Mouse (Mus musculus) embryonic facial prominence, embryonic 13.5 days (tissue): ENCODE measurements around the gene Hnmt. TPM values are rescaled to one million over a fixed set of nuclear protein-coding genes. Genes with fewer than 3 reads are reported as not detected.
"Not testable (repeated sequence)": the region's sequence is repeated elsewhere in the genome, so short reads cannot be mapped to it uniquely, and the experiment has no call there.

ENCODE experiments used
- ATAC-seq: fragments of 200-750 bp; cut with Nextera tagmentation; 2 replicates; pipeline ENCODE4 v1.8.0; 2017; ENCODE audit warnings: low read depth; ENCODE audit not compliant: insufficient number of reproducible peaks, insufficient read depth, low FRiP score, low TSS enrichment
- H3K27ac ChIP-seq: fragments of 300-500 bp; sonication (generic); 2 replicates; pipeline ENCODE4 v1.5.1; 2015; ENCODE audit warnings: moderate library complexity, mild to moderate bottlenecking, inconsistent platforms
- H3K27me3 ChIP-seq: fragments of 300-500 bp; sonication (generic); 2 replicates; pipeline ENCODE4 v1.6.1; 2015; ENCODE audit warnings: mild to moderate bottlenecking, inconsistent platforms
- H3K36me3 ChIP-seq: fragments of 300-500 bp; sonication (generic); 2 replicates; pipeline ENCODE4 v1.6.1; 2015; ENCODE audit warnings: mild to moderate bottlenecking, inconsistent platforms
- H3K4me1 ChIP-seq: fragments of 300-500 bp; sonication (generic); 2 replicates; pipeline ENCODE4 v1.6.1; 2015; ENCODE audit warnings: inconsistent platforms
- H3K4me2 ChIP-seq: fragments of 300-500 bp; sonication (generic); 2 replicates; pipeline ENCODE4 v1.6.1; 2015; ENCODE audit warnings: moderate library complexity, mild to moderate bottlenecking, inconsistent platforms
- H3K4me3 ChIP-seq: fragments of 300-500 bp; sonication (generic); 2 replicates; pipeline ENCODE4 v1.5.1; 2015; ENCODE audit warnings: mild to moderate bottlenecking, inconsistent platforms
- H3K9ac ChIP-seq: fragments of 300-500 bp; sonication (generic); 2 replicates; pipeline ENCODE4 v1.6.1; 2015; ENCODE audit warnings: mild to moderate bottlenecking, inconsistent platforms
- H3K9me3 ChIP-seq: fragments of 300-500 bp; sonication (generic); 2 replicates; pipeline ENCODE4 v1.6.1; 2016; ENCODE audit warnings: inconsistent platforms
- WGBS: fragments of 180-500 bp; shearing (Covaris S2); methylation state at CpG from one replicate; pipeline ENCODE4 v1.1.7; 2015; ENCODE audit warnings: mixed read lengths; 5-methylcytosine and 5-hydroxymethylcytosine counted together
- polyA plus RNA-seq: library from polyadenylated mRNA; unstranded; fragments of >200 nt; fragmentation: Nextera tagmentation; extraction: Ambion mirVana; gene quantifications from 2 replicates; pipeline ENCODE4 v1.2.1, GENCODE M21; 2015

Gene Hnmt
- polyA plus RNA-seq = 1.1 and 1.3 TPM in 2 replicates

- Histone ChIP-seq H3K4me1 (no peaks in the 10 kb centered on the region), H3K9ac (peak within 1 kb of the TSS; percentile 64), H3K36me3 (no peaks in the 10 kb centered on the region), H3K9me3 (no peaks in the 10 kb centered on the region), H3K27me3 (no peaks in the 10 kb centered on the region), H3K4me2 (peak within 1 kb of the TSS; percentile 57), H3K27ac (no peak within 1 kb of the TSS), H3K4me3 (peak within 1 kb of the TSS; percentile 42)
- ATAC-seq = no peak
- 43% methylated on average over 7 of the region's 7 CpGs for WGBS
Observed at GRCm38 (mm10) chr2:24049344-24049990, at the start of gene Hnmt. TSS of gene Hnmt (minus strand) at chr2:24049394.

GRCm38 (mm10) chr2:24096495-24096894, 47.3 kb upstream of the Hnmt start, which contains the start of gene Tbpl2:
TSS of gene Tbpl2 (minus strand) at chr2:24096595.
- ATAC-seq = no peak
- Histone ChIP-seq H3K27me3 (no peaks in the 10 kb centered on the region), H3K4me2 (no peak within 1 kb of the TSS), H3K27ac (no peak within 1 kb of the TSS), H3K4me1 (no peaks in the 10 kb centered on the region), H3K9ac (no peak within 1 kb of the TSS), H3K4me3 (no peak within 1 kb of the TSS), H3K36me3 (no peaks in the 10 kb centered on the region), H3K9me3 (no peaks in the 10 kb centered on the region)
- 77% methylated on average over 4 of the region's 4 CpGs for WGBS

GRCm38 (mm10) chr2:24090921-24091320, 41.7 kb upstream of the Hnmt start:
- H3K9me3 ChIP-seq = no peaks in the 10 kb centered on the region
- WGBS = 71% methylated on average over 1 of the region's 1 CpGs
- no peak overlapping the region for H3K4me3 ChIP-seq
- H3K4me1 ChIP-seq = no peaks in the 10 kb centered on the region
- H3K27ac ChIP-seq = no peak overlapping the region
- H3K4me2 ChIP-seq = no peak overlapping the region
- no peaks in the 10 kb centered on the region for H3K27me3 ChIP-seq
- ATAC-seq = no peak
- no peak overlapping the region for H3K9ac ChIP-seq
- no peaks in the 10 kb centered on the region for H3K36me3 ChIP-seq

- 80% methylated on average over 3 of the region's 3 CpGs for WGBS
- Histone ChIP-seq H3K36me3 (no peaks in the 10 kb centered on the region), H3K9me3 (no peaks in the 10 kb centered on the region), H3K27ac (no peak overlapping the region), H3K4me1 (no peaks in the 10 kb centered on the region), H3K9ac (no peak overlapping the region), H3K27me3 (no peaks in the 10 kb centered on the region), H3K4me2 (no peak overlapping the region), H3K4me3 (no peak overlapping the region)
- no peak for ATAC-seq
Observed at GRCm38 (mm10) chr2:24050459-24050858, 1.3 kb upstream of the Hnmt start.

- no peak for ATAC-seq
- H3K27ac ChIP-seq = no peak overlapping the region
- H3K4me1 ChIP-seq = no peaks in the 10 kb centered on the region
- H3K4me2 ChIP-seq = peak overlapping the region; percentile 57
- peak overlapping the region; percentile 64 for H3K9ac ChIP-seq
- no peaks in the 10 kb centered on the region for H3K9me3 ChIP-seq
- H3K27me3 ChIP-seq = no peaks in the 10 kb centered on the region
- peak overlapping the region; percentile 42 for H3K4me3 ChIP-seq
- H3K36me3 ChIP-seq = no peaks in the 10 kb centered on the region
- 7% methylated on average over 16 of the region's 16 CpGs for WGBS
Observed at GRCm38 (mm10) chr2:24048480-24049097, 605 bp downstream of the Hnmt start.

- no peak for ATAC-seq
- H3K4me1 ChIP-seq = no peaks in the 10 kb centered on the region
- peak overlapping the region; percentile 42 for H3K4me3 ChIP-seq
- no peaks in the 10 kb centered on the region for H3K27me3 ChIP-seq
- 52% methylated on average over 6 of the region's 6 CpGs for WGBS
- H3K36me3 ChIP-seq = no peaks in the 10 kb centered on the region
- H3K9me3 ChIP-seq = no peaks in the 10 kb centered on the region
- H3K9ac ChIP-seq = peak overlapping the region; percentile 64
- H3K27ac ChIP-seq = no peak overlapping the region
- H3K4me2 ChIP-seq = peak overlapping the region; percentile 57
Observed at GRCm38 (mm10) chr2:24047551-24048479, 1.4 kb downstream of the Hnmt start.

- Histone ChIP-seq H3K27ac (no peak overlapping the region), H3K4me3 (no peak overlapping the region), H3K4me1 (no peaks in the 10 kb centered on the region)
Observed at GRCm38 (mm10) chr2:24042901-24043300, 6.3 kb downstream of the Hnmt start.

GRCm38 (mm10) chr2:24040531-24040930, 8.7 kb downstream of the Hnmt start:
- Histone ChIP-seq H3K27me3 (no peaks in the 10 kb centered on the region), H3K27ac (no peak overlapping the region), H3K4me2 (no peak overlapping the region), H3K9me3 (no peaks in the 10 kb centered on the region), H3K4me1 (no peaks in the 10 kb centered on the region), H3K9ac (no peak overlapping the region), H3K4me3 (no peak overlapping the region), H3K36me3 (no peaks in the 10 kb centered on the region)
- 88% methylated on average over 1 of the region's 1 CpGs for WGBS
- ATAC-seq = no peak

More at GRCm38 (mm10) chr2:24042901-24043300, 6.3 kb downstream of the Hnmt start:
- 89% methylated on average over 1 of the region's 1 CpGs for WGBS
- no peak overlapping the region for H3K9ac ChIP-seq
- no peaks in the 10 kb centered on the region for H3K27me3 ChIP-seq
- no peaks in the 10 kb centered on the region for H3K36me3 ChIP-seq
- no peak for ATAC-seq
- no peak overlapping the region for H3K4me2 ChIP-seq
- no peaks in the 10 kb centered on the region for H3K9me3 ChIP-seq

- not testable (repeated sequence) for H3K4me2 ChIP-seq, H3K9me3 ChIP-seq, ATAC-seq
Observed at GRCm38 (mm10) chr2:24019386-24019785, 29.8 kb downstream of the Hnmt start.

GRCm38 (mm10) chr2:24018966-24019365, 30.2 kb downstream of the Hnmt start:
- no peak overlapping the region for H3K4me2 ChIP-seq
- no peak overlapping the region for H3K9ac ChIP-seq
- WGBS = 58% methylated on average over 1 of the region's 1 CpGs

More at GRCm38 (mm10) chr2:24019386-24019785, 29.8 kb downstream of the Hnmt start:
- not testable (repeated sequence) for H3K9ac ChIP-seq, H3K4me1 ChIP-seq, H3K4me3 ChIP-seq, H3K27me3 ChIP-seq, H3K36me3 ChIP-seq, H3K27ac ChIP-seq

GRCm38 (mm10) chr2:24014957-24015356, 34.2 kb downstream of the Hnmt start:
- Histone ChIP-seq H3K27ac (no peak overlapping the region), H3K4me3 (no peak overlapping the region), H3K27me3 (no peaks in the 10 kb centered on the region), H3K4me2 (no peak overlapping the region), H3K9me3 (no peaks in the 10 kb centered on the region), H3K36me3 (no peaks in the 10 kb centered on the region), H3K4me1 (no peaks in the 10 kb centered on the region), H3K9ac (no peak overlapping the region)
- 81% methylated on average over 5 of the region's 5 CpGs for WGBS
- no peak for ATAC-seq

More at GRCm38 (mm10) chr2:24018966-24019365, 30.2 kb downstream of the Hnmt start:
- no peaks in the 10 kb centered on the region for H3K4me1 ChIP-seq
- no peaks in the 10 kb centered on the region for H3K27me3 ChIP-seq
- no peak overlapping the region for H3K27ac ChIP-seq
- no peak overlapping the region for H3K4me3 ChIP-seq
- H3K9me3 ChIP-seq = no peaks in the 10 kb centered on the region
- no peaks in the 10 kb centered on the region for H3K36me3 ChIP-seq
- no peak for ATAC-seq
